Mouse (Mus musculus) heart, adult 9 months (tissue): ENCODE results near the gene Akap13.

Source experiments
- DNase-seq, 2 experiments: peaks; one replicate each; pipeline ENCODE4 v3.0.0; 2022; ENCODE audit warnings: low spot score in 2 of 2

Akap13 gene

GRCm38 (mm10) chr7:75559119-75559518 is 103.8 kb downstream of the Akap13 start:
- no peak for DNase-seq

GRCm38 (mm10) chr7:75559915-75560314 is 104.6 kb downstream of the Akap13 start:
- no peak for DNase-seq

DNA sequence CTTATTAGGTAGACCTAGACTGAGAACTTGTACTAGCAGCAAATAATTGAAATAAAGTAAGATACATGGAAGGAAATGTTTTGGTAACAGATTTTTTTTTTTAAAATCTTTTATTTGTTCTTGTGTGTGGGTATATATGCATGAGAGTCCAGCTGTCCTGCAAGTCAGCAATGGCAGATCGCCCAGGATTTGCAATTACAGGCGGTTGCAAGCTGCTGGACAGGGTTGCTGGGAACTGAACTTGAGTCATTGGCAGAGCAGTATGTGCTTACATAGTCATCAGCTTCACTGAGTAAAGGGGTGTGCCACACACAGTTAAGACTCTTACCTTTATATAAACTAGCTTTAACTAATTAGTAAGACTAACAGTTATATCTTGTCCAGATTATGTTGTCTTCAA is 105.2 kb downstream of the Akap13 start:
- no peak for DNase-seq

- no peak for DNase-seq
These were observed 105.8 kb downstream of the Akap13 start for GRCm38 (mm10) chr7:75561134-75561533.

- DNase-seq = no peak
These were observed 112.9 kb downstream of the Akap13 start for GRCm38 (mm10) chr7:75568276-75568675.

- no peak for DNase-seq
These were observed 113.5 kb downstream of the Akap13 start for GRCm38 (mm10) chr7:75568883-75569282.

- DNase-seq = no peak
These were observed 114.9 kb downstream of the Akap13 start for GRCm38 (mm10) chr7:75570218-75570617.

DNA sequence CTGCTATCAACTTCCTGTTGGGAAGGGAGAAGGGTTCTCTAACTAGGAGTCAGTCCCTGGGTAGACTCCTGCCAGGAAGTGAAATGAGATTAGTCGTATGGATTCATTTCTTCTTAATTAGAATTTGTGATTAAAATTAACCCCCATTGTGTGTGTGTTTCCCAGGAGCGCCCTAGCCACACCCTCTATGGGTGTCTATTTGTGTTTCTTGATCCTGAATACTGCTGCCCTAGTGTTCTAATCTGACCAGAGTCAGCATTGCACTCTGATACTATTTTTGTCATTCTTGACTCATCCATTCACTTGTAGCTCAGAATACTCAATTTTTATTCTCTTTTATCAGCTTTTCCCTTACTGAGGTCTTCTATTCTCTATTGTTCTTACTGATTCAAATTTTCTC is 115.7 kb downstream of the Akap13 start:
- no peak for DNase-seq

GRCm38 (mm10) chr7:75572127-75572526 is 116.8 kb downstream of the Akap13 start:
- DNase-seq = no peak

GRCm38 (mm10) chr7:75575120-75575649 is 119.9 kb downstream of the Akap13 start:
- peak; percentile 83 to 88 for DNase-seq

DNA sequence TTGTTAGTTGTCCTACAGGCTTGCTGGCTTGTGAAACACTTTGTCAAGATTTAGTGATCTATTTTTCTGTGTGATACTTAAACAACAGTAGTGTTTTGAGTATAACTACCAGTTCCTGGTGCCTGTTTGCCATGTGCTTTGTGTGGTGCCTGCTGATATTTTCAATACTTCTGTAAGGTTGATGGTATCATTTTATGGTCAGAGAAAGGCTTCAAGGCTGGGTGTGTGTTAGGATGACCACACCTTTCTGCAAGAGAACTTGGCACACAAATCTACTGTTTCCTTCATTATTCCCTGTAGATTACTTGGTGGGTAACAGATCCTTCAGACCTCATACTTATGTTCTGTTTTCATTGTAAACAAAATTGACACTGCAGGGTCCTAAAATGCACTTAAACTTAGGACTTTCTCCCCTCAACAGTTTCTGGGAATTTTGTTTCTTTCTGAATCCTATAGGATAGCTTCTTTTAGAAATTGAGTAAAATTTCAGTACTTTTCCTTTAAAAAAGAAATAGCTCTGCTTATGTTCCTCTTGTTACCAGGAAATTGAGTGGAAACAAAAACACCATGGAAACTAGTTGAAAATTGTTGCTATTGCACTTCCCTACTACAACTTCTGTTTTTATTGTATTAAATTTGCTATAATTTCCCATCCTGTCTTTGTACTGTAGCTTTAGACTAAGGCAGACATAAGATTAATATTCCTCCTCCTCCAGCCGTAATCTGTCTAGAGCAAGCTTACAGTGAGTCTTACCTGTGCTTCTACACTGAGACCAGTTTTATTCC is 120.7 kb downstream of the Akap13 start:
- no peak for DNase-seq

GRCm38 (mm10) chr7:75576851-75577250 is 121.5 kb downstream of the Akap13 start:
- DNase-seq = no peak

GRCm38 (mm10) chr7:75577353-75577752 is 122.0 kb downstream of the Akap13 start:
- DNase-seq = peak; percentile 47 to 56

DNA sequence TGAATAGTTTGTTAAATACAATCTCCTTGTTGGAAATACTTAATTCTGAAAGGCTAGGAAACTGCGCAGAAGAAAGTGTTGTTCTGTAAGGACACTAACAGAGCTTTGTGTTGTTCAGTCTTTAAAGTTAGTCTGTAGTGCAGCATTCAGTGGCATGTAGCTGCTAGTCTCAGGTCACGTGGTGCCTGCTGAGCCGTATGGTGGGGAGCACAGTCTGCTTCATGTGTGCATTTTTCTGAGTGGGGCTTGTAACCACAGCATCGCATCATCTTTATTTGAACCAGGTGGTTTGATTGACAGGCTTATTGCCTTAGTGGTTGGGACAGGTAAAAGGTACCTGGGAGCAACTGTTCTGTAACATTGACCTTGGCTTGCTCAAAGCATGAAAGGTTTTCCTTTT is 123.3 kb downstream of the Akap13 start:
- no peak for DNase-seq

DNA sequence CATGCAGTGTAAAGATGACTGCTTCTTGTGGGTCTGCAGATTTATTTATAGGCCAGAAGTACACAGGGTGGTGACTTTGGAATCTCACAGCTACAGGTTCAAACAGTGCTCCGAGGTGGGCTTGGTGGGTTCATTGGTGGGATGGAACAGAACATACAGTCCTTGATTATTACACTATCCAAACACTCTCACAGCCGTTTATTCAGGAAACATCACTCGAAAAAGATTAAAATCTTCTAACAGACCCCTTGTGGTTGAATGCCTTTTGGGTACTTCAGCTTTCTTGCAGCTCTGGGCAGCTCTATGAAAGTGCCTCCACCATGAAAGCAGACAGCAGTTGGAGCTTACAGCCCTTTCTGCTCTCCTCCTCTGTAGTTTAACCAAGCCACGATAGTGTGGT is 126.8 kb downstream of the Akap13 start:
- DNase-seq = no peak

- no peak for DNase-seq
These were observed 128.8 kb downstream of the Akap13 start for GRCm38 (mm10) chr7:75584100-75584499.

DNA sequence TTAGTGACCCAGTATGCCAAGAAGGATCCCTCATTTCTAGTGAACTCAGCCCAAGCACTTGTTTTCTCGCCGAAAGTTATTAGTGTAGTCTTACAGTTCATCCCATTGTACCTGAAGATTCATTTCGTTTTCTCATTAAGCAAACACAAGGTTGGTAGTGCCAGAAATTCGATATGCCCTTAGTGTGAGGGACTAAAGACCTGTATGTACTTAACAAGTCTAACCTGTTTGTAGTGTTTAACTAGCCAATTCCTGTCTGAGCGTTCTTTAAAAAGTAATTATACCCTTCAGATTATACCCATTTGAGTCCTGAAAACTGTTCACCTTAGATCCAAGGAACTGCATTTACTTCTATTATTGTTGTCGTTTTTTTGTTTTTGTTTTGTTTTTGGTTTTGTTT is 130.1 kb downstream of the Akap13 start:
- DNase-seq = no peak

GRCm38 (mm10) chr7:75586113-75586512 is 130.8 kb downstream of the Akap13 start:
- no peak for DNase-seq

DNA sequence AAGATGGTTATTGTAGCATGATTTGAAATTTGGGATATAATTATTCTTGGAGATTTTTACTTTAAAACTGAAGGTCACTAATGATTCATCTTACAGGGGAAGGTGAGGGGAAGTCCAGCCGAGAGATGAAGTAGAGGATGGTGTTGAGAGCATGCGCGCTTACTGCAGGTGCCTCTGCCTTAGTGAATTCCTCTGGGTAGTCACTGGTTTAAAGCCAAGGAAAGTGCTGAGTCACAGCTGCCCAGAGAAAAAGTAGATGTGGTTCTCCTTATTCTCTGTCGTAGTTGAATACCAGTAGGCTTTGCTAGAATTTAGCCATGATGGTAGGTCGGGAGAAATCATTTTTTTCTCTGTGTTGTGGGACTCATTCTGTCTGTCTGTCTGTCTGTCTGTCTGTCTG is 132.4 kb downstream of the Akap13 start:
- DNase-seq = peak in 1 of 2 experiments; percentile 43

DNA sequence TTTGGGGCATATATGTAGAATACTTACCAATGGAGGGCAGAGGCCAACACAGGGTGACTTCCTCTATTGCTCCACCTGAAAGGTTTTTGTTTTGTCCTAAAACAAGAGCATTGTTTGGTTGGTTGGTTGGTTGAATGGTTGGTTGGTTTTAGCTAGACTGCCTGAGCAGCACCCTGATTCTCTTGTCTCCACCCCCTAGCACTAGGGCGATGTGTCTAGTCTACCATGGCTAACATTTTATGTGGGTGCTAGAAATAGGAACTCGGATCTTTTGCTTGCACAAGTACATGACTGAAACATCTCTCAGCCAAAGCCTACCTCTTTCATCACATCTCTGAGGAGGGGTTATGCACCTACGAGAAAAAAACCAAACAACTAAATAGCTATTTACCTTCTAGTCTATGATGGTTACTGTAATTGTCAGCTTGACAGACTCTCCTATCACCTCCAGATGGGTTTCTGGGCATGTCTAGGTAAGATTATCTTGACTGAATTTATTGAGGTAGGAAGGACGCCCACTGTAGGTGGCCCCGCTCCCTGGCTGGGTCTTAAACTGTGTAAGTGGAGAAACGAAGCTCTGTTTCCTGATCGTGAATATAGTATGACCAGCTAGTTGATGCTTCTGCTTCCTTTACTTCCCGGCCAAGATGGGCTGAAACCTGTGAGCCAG is 134.1 kb downstream of the Akap13 start:
- DNase-seq = no peak

DNA sequence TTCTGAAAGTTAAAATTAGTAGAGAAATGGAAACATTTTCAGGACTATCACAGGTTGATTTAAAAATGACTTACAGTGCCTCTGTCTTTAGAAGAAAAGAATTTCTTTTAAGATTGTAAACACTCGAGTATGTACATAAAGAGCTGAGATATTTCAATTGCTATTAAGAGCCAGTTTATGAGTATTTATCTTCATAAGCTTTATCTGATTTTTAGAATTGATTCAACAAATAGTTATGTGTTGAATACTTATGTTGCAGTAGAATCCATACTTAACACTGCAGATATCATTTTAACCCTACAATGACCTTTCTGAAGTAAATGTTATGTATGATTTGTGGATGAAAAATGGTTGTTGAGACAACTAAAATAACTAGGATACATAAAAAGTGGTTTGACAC is 136.6 kb downstream of the Akap13 start:
- DNase-seq = no peak

GRCm38 (mm10) chr7:75594801-75595200 is 139.5 kb downstream of the Akap13 start:
- no peak for DNase-seq

DNA sequence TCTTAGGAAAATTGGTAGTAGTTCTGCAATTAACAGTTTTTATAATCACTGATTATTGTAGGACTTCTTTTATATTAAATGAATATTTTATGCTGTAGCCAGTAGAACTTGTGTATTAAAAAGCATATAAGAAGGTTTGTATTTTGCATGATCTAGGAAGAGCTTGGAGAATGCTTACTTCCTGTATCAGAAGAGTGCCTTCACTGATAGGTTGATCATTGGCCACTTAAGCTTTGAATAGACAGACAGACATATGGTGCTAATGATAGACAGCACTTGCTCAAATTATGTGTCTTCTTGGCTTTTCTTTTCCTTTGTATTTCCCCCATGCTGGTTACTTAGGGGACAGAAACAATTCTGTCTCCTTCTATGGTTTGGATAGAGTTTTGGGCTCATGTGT is 139.9 kb downstream of the Akap13 start:
- no peak for DNase-seq
